Mouse (Mus musculus) embryonic facial prominence, embryonic 14.5 days (tissue): ENCODE results near the gene Tbxas1. TPM values are rescaled to one million over a fixed set of nuclear protein-coding genes. Genes with fewer than 3 reads are reported as not detected.

Source experiments
- ATAC-seq: fragments of 200-750 bp; cut with Nextera tagmentation; 2 replicates; pipeline ENCODE4 v1.8.0; 2017; ENCODE audit warnings: low read depth, moderate number of reproducible peaks, moderate TSS enrichment
- DNase-seq: peaks from one replicate; pipeline ENCODE4 v3.0.0-alpha.2; 2015; ENCODE audit warnings: low spot score
- H3K27ac ChIP-seq: fragments of 300-500 bp; sonication (generic); replicated peaks from 2 replicates; pipeline ENCODE4 v1.5.1; 2014; ENCODE audit warnings: low read depth, mild to moderate bottlenecking, low read length, moderate library complexity
- H3K27me3 ChIP-seq: fragments of 300-500 bp; sonication (generic); replicated peaks from 2 replicates; pipeline ENCODE4 v1.6.1; 2014; ENCODE audit warnings: low read length; ENCODE audit not compliant: control insufficient read depth, insufficient read depth
- H3K36me3 ChIP-seq: fragments of 300-500 bp; sonication (generic); 2 replicates; pipeline ENCODE4 v1.6.1; 2014; ENCODE audit warnings: low read length, mixed read lengths; ENCODE audit not compliant: control insufficient read depth, insufficient read depth
- H3K4me1 ChIP-seq: fragments of 300-500 bp; sonication (generic); 2 replicates; pipeline ENCODE4 v1.6.1; 2014; ENCODE audit warnings: antibody characterized with exemption, low read length; ENCODE audit not compliant: control insufficient read depth, insufficient read depth
- H3K4me2 ChIP-seq: fragments of 300-500 bp; sonication (generic); 2 replicates; pipeline ENCODE4 v1.6.1; 2014; ENCODE audit warnings: low read depth, mild to moderate bottlenecking, low read length, moderate library complexity, mixed read lengths
- H3K4me3 ChIP-seq: fragments of 300-500 bp; sonication (generic); 2 replicates; pipeline ENCODE4 v1.5.1; 2014; ENCODE audit warnings: low read depth, mild to moderate bottlenecking, low read length
- H3K9ac ChIP-seq: fragments of 300-500 bp; sonication (generic); 2 replicates; pipeline ENCODE4 v1.6.1; 2014; ENCODE audit warnings: low read depth, mild to moderate bottlenecking, low read length, moderate library complexity, mixed read lengths
- H3K9me3 ChIP-seq: fragments of 300-500 bp; sonication (generic); 2 replicates; pipeline ENCODE4 v1.6.1; 2016; ENCODE audit warnings: low read length; ENCODE audit not compliant: control insufficient read depth
- WGBS: fragments of 180-500 bp; shearing (Covaris S2); extraction: QIAGEN DNeasy Blood & Tissue Kit; methylation state at CpG from one replicate; pipeline ENCODE4 v1.1.7; 2014; 5-methylcytosine and 5-hydroxymethylcytosine counted together
- polyA plus RNA-seq: library from polyadenylated mRNA; unstranded; fragments of >200 nt; fragmentation: Nextera tagmentation; extraction: Ambion mirVana; gene quantifications from 2 replicates; pipeline ENCODE4 v1.2.1, GENCODE M21; 2014

Gene Tbxas1
- polyA plus RNA-seq, 1 experiment from 2014 or later, result 4.2 TPM

DNA sequence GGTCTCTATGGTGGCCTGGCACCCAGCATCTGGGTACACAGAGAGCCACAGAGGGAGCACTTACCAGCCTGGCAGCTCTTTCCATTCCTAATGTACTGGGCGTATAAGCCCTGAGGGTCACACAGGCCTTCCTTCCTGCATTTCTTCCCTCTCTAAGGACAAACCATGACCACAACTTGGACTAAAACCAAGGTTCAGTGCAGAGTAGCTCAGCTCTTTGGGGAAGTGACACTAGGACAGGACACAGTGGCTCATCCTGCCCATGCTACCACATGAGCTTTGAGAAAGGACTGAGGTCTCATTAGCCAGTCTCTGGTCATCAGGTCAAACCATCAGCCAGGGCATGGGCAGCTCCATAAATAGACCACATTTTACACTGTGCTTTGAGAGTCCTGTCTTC lies 65.8 kb downstream of the Tbxas1 start:
- 100% methylated on average over 1 of the region's 1 CpGs for WGBS
- H3K9me3 ChIP-seq, result no peaks in the 10 kb centered on the region
- no peak overlapping the region for H3K4me3 ChIP-seq
- no peaks in the 10 kb centered on the region for H3K36me3 ChIP-seq
- H3K27ac ChIP-seq, result no peak overlapping the region
- H3K27me3 ChIP-seq, result no peaks in the 10 kb centered on the region
- no peaks in the 10 kb centered on the region for H3K4me1 ChIP-seq
- no peak for DNase-seq
- H3K4me2 ChIP-seq, result no peak overlapping the region
- ATAC-seq, result no peak
- H3K9ac ChIP-seq, result no peak overlapping the region

DNA sequence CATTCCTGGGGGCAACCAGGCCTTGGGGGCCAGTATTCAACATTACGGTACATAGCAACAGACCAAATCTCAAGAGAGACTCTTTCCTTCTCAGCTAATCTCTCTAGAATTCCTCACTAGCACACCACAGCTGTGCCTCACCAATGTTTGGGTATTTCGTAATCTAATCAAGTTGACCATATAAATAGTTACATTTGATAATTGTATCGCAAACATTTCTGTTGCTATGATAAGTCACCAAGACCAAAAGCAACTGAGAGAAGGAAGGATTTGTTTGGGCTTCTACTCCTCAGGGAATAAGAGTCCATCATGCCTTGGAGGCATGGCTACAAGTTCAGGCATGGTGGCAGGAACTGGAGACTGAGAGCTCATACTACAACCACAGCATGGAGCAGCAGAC lies 67.6 kb downstream of the Tbxas1 start:
- Histone ChIP-seq H3K4me2 (no peak overlapping the region), H3K4me3 (no peak overlapping the region), H3K9me3 (no peaks in the 10 kb centered on the region), H3K27me3 (no peaks in the 10 kb centered on the region), H3K27ac (no peak overlapping the region), H3K36me3 (no peaks in the 10 kb centered on the region), H3K4me1 (no peaks in the 10 kb centered on the region), H3K9ac (no peak overlapping the region)
- 91% methylated on average over 3 of the region's 3 CpGs for WGBS
- ATAC-seq, result no peak
- no peak for DNase-seq

DNA sequence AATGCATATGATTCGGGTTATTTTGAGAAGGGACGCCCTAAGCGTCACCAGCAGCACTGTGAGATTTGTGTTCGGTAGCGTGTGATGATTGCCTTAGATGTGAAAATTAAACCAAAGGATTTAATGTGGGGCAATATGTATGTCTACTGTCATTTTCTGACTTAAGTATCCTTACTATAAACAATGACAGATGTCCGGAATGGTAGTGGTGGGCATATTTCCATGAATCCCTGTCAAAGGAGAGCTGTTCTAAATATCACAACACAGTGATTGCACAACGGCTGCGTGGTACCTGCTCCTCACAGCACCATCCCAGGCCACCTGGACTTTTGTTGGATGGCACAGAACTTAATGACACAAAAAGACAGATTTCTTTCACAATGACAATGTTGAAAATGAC lies 69.2 kb downstream of the Tbxas1 start:
- H3K4me1 ChIP-seq, result no peaks in the 10 kb centered on the region
- H3K36me3 ChIP-seq, result no peaks in the 10 kb centered on the region
- no peak for ATAC-seq
- no peaks in the 10 kb centered on the region for H3K27me3 ChIP-seq
- H3K4me3 ChIP-seq, result no peak overlapping the region
- 83% methylated on average over 8 of the region's 8 CpGs for WGBS
- no peaks in the 10 kb centered on the region for H3K9me3 ChIP-seq
- no peak overlapping the region for H3K9ac ChIP-seq
- DNase-seq, result no peak
- H3K27ac ChIP-seq, result no peak overlapping the region
- H3K4me2 ChIP-seq, result no peak overlapping the region

DNA sequence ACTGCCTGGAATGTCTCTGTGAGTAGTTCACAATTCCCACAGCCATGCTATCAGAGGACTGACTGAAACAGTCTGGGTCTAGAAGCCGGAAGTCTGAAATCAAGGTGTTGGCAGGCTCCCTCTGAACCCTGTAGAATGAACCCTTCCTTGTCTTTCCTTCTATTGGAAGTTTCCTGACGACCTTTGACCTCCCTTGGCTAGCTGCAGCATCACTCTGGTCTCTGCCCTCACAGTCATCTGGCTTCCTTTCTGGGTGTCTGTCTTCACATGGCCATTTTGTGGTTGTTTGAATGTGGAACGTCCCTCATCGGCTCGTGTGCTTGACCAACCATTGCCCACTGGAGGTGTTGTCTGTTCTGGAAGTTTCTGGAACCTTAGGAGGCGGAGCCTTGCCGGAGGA lies 69.6 kb downstream of the Tbxas1 start:
- no peaks in the 10 kb centered on the region for H3K9me3 ChIP-seq
- H3K27me3 ChIP-seq, result no peaks in the 10 kb centered on the region
- no peak overlapping the region for H3K4me3 ChIP-seq
- no peak overlapping the region for H3K4me2 ChIP-seq
- H3K36me3 ChIP-seq, result no peaks in the 10 kb centered on the region
- DNase-seq (no peak), ATAC-seq (no peak)
- no peaks in the 10 kb centered on the region for H3K4me1 ChIP-seq
- whole genome bisulfite sequencing, result 82% methylated on average over 7 of the region's 7 CpGs
- H3K27ac ChIP-seq, result no peak overlapping the region
- H3K9ac ChIP-seq, result no peak overlapping the region

GRCm38 (mm10) chr6:38945681-38946080 lies 70.5 kb downstream of the Tbxas1 start:
- Histone ChIP-seq H3K4me3 (no peak overlapping the region), H3K27ac (no peak overlapping the region), H3K4me1 (no peaks in the 10 kb centered on the region), H3K36me3 (no peaks in the 10 kb centered on the region), H3K9ac (no peak overlapping the region), H3K27me3 (no peaks in the 10 kb centered on the region), H3K4me2 (no peak overlapping the region), H3K9me3 (no peaks in the 10 kb centered on the region)
- DNase-seq (no peak), ATAC-seq (no peak)
- 70% methylated on average over 3 of the region's 3 CpGs for WGBS

GRCm38 (mm10) chr6:38947282-38947681 lies 72.1 kb downstream of the Tbxas1 start:
- no peaks in the 10 kb centered on the region for H3K27me3 ChIP-seq
- 88% methylated on average over 4 of the region's 4 CpGs for WGBS
- no peak overlapping the region for H3K4me3 ChIP-seq
- DNase-seq (no peak), ATAC-seq (no peak)
- H3K4me2 ChIP-seq, result no peak overlapping the region
- no peak overlapping the region for H3K27ac ChIP-seq
- H3K9me3 ChIP-seq, result no peaks in the 10 kb centered on the region
- H3K9ac ChIP-seq, result no peak overlapping the region
- H3K4me1 ChIP-seq, result no peaks in the 10 kb centered on the region
- H3K36me3 ChIP-seq, result no peaks in the 10 kb centered on the region

DNA sequence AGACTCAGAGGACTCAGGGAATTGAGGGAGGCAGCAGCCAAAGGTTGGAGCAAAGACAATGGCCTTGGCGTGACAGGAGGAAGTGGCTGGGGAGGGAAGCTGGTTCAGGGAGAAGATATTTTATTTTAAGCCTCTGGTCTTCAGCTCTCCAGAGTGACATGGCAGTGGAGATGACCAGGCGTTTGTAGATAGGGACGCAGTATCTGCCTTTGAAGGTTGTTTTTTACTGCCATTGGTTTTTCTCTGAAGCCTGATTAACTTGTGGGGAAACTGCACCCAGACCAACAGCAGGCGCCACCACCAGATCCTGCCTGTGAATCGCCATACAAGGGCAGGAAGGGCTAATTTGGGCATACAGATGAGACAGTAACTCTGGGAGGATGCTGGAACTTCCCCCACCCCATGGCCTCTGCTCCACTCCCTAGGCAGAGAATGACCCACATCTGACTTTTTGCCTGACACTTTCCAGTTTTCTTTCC lies 74.5 kb downstream of the Tbxas1 start:
- no peak overlapping the region for H3K27ac ChIP-seq
- no peak for DNase-seq

GRCm38 (mm10) chr6:38950341-38950740 lies 75.1 kb downstream of the Tbxas1 start:
- Histone ChIP-seq H3K9ac (no peak overlapping the region), H3K27me3 (no peaks in the 10 kb centered on the region), H3K27ac (no peak overlapping the region), H3K4me3 (no peak overlapping the region), H3K4me1 (no peaks in the 10 kb centered on the region), H3K9me3 (no peaks in the 10 kb centered on the region), H3K36me3 (no peaks in the 10 kb centered on the region), H3K4me2 (no peak overlapping the region)
- ATAC-seq (no peak), DNase-seq (no peak)
- 53% methylated on average over 4 of the region's 4 CpGs for WGBS

More for the DNA sequence above, 74.5 kb downstream of the Tbxas1 start:
- Histone ChIP-seq H3K27me3 (no peaks in the 10 kb centered on the region), H3K9me3 (no peaks in the 10 kb centered on the region), H3K36me3 (no peaks in the 10 kb centered on the region), H3K9ac (no peak overlapping the region), H3K4me2 (no peak overlapping the region), H3K4me3 (no peak overlapping the region), H3K4me1 (no peaks in the 10 kb centered on the region)
- 52% methylated on average over 5 of the region's 5 CpGs for WGBS
- ATAC-seq, result no peak

- H3K4me1 ChIP-seq, result no peaks in the 10 kb centered on the region
- no peak for ATAC-seq
- H3K27me3 ChIP-seq, result no peaks in the 10 kb centered on the region
- no peak overlapping the region for H3K27ac ChIP-seq
- no peak overlapping the region for H3K9ac ChIP-seq
- no peak overlapping the region for H3K4me3 ChIP-seq
- WGBS, result 72% methylated on average over 3 of the region's 3 CpGs
- H3K9me3 ChIP-seq, result no peaks in the 10 kb centered on the region
- H3K36me3 ChIP-seq, result no peaks in the 10 kb centered on the region
- H3K4me2 ChIP-seq, result no peak overlapping the region
- DNase-seq, result no peak
Measured at GRCm38 (mm10) chr6:38950838-38951237, 75.6 kb downstream of the Tbxas1 start.
